Mouse (Mus musculus) lung, embryonic 15.5 days (tissue): Measurements from ENCODE around the gene Gm11938. TPM values are rescaled to one million over a fixed set of nuclear protein-coding genes. Genes with fewer than 3 reads are reported as not detected.
"Not testable (repeated sequence)": the region's sequence is repeated elsewhere in the genome, so short reads cannot be mapped to it uniquely, and the experiment has no call there.

ENCODE experiments used
- ATAC-seq: fragments of 200-750 bp; cut with Nextera tagmentation; 2 replicates; pipeline ENCODE4 v1.8.0; 2017; ENCODE audit warnings: moderate number of reproducible peaks, borderline replicate concordance; ENCODE audit not compliant: low FRiP score, low TSS enrichment; ENCODE audit errors: extremely low read depth
- H3K27ac ChIP-seq: fragments of 300-500 bp; sonication (generic); 2 replicates; pipeline ENCODE4 v1.5.1; 2015; ENCODE audit warnings: moderate library complexity, mild to moderate bottlenecking, inconsistent platforms
- H3K27me3 ChIP-seq: fragments of 300-500 bp; sonication (generic); 2 replicates; pipeline ENCODE4 v1.6.1; 2015; ENCODE audit warnings: inconsistent platforms
- H3K36me3 ChIP-seq: fragments of 300-500 bp; sonication (generic); 2 replicates; pipeline ENCODE4 v1.6.1; 2015; ENCODE audit warnings: inconsistent platforms
- H3K4me1 ChIP-seq: fragments of 300-500 bp; sonication (generic); 2 replicates; pipeline ENCODE4 v1.6.1; 2015; ENCODE audit warnings: inconsistent platforms
- H3K4me2 ChIP-seq: fragments of 300-500 bp; sonication (generic); 2 replicates; pipeline ENCODE4 v1.6.1; 2015; ENCODE audit warnings: inconsistent platforms, mild to moderate bottlenecking, moderate library complexity
- H3K4me3 ChIP-seq: fragments of 300-500 bp; sonication (generic); 2 replicates; pipeline ENCODE4 v1.5.1; 2015; ENCODE audit warnings: mild to moderate bottlenecking, inconsistent platforms
- H3K9ac ChIP-seq: fragments of 300-500 bp; sonication (generic); 2 replicates; pipeline ENCODE4 v1.6.1; 2015; ENCODE audit warnings: inconsistent platforms
- H3K9me3 ChIP-seq: fragments of 300-500 bp; sonication (generic); 2 replicates; pipeline ENCODE4 v1.6.1; 2016; ENCODE audit warnings: inconsistent platforms
- WGBS: fragments of 180-500 bp; shearing (Covaris S2); methylation state at CpG from one replicate; pipeline ENCODE4 v1.1.7; 2015; 5-methylcytosine and 5-hydroxymethylcytosine counted together
- polyA plus RNA-seq: library from polyadenylated mRNA; unstranded; fragments of >200 nt; fragmentation: Nextera tagmentation; extraction: Ambion mirVana; gene quantifications from 2 replicates; pipeline ENCODE4 v1.2.1, GENCODE M21; 2015

The Gm11938 gene
- polyA plus RNA-seq, result not detected in 2 replicates

GRCm38 (mm10) chr11:99603208-99603607, at the start of gene Gm11938:
Gm11938 (minus strand) TSS chr11:99603308.
- H3K4me2 ChIP-seq, H3K9ac ChIP-seq, H3K27me3 ChIP-seq, H3K4me1 ChIP-seq, H3K9me3 ChIP-seq, H3K27ac ChIP-seq, ATAC-seq, H3K36me3 ChIP-seq, H3K4me3 ChIP-seq: not testable (repeated sequence)
- WGBS, result 63% methylated on average over 1 of the region's 1 CpGs

GRCm38 (mm10) chr11:99650136-99650535, 47.0 kb upstream of the Gm11938 start, which contains the start of gene Gm11555:
Gm11555 (minus strand) TSS chr11:99650236.
- 79% methylated on average over 2 of the region's 2 CpGs for WGBS

GRCm38 (mm10) chr11:99646444-99646843, 43.3 kb upstream of the Gm11938 start:
- Histone ChIP-seq H3K27me3 (no peaks in the 10 kb centered on the region), H3K36me3 (no peaks in the 10 kb centered on the region), H3K9me3 (no peaks in the 10 kb centered on the region), H3K27ac (no peak overlapping the region), H3K9ac (no peak overlapping the region), H3K4me1 (no peaks in the 10 kb centered on the region), H3K4me2 (no peak overlapping the region), H3K4me3 (no peak overlapping the region)
- no peak for ATAC-seq
- WGBS, result 81% methylated on average over 15 of the region's 15 CpGs

More at GRCm38 (mm10) chr11:99650136-99650535, 47.0 kb upstream of the Gm11938 start, which contains the start of gene Gm11555:
- ATAC-seq, result no peak
- Histone ChIP-seq H3K4me3 (no peak within 1 kb of the TSS), H3K9me3 (no peaks in the 10 kb centered on the region), H3K36me3 (no peaks in the 10 kb centered on the region), H3K4me2 (no peak within 1 kb of the TSS), H3K4me1 (no peaks in the 10 kb centered on the region), H3K27ac (no peak within 1 kb of the TSS), H3K9ac (no peak within 1 kb of the TSS), H3K27me3 (no peaks in the 10 kb centered on the region)

- Histone ChIP-seq H3K36me3 (no peaks in the 10 kb centered on the region), H3K4me1 (no peaks in the 10 kb centered on the region), H3K9ac (no peak overlapping the region), H3K9me3 (no peaks in the 10 kb centered on the region), H3K27me3 (no peaks in the 10 kb centered on the region), H3K4me2 (no peak overlapping the region), H3K4me3 (no peak overlapping the region), H3K27ac (no peak overlapping the region)
- WGBS, result 72% methylated on average over 3 of the region's 3 CpGs
- no peak for ATAC-seq
Measured at GRCm38 (mm10) chr11:99644351-99644750, 41.2 kb upstream of the Gm11938 start.

- H3K36me3 ChIP-seq, H3K27ac ChIP-seq, H3K4me1 ChIP-seq, H3K4me3 ChIP-seq, ATAC-seq, H3K9me3 ChIP-seq, H3K4me2 ChIP-seq, H3K27me3 ChIP-seq, H3K9ac ChIP-seq: not testable (repeated sequence)
- WGBS, result 72% methylated on average over 9 of the region's 9 CpGs
Measured at GRCm38 (mm10) chr11:99643635-99644139, 40.6 kb upstream of the Gm11938 start, which contains the start of gene Krtap4-7. Krtap4-7 (minus strand) TSS chr11:99644089.

GRCm38 (mm10) chr11:99640926-99641325, 37.8 kb upstream of the Gm11938 start:
- H3K4me1 ChIP-seq, result no peaks in the 10 kb centered on the region
- H3K9ac ChIP-seq, result no peak overlapping the region
- H3K4me3 ChIP-seq, result no peak overlapping the region
- 7% methylated on average over 1 of the region's 1 CpGs for WGBS
- no peaks in the 10 kb centered on the region for H3K9me3 ChIP-seq
- no peaks in the 10 kb centered on the region for H3K36me3 ChIP-seq
- no peak overlapping the region for H3K27ac ChIP-seq
- H3K27me3 ChIP-seq, result no peaks in the 10 kb centered on the region
- no peak for ATAC-seq
- no peak overlapping the region for H3K4me2 ChIP-seq

GRCm38 (mm10) chr11:99637086-99637485, 34.0 kb upstream of the Gm11938 start:
- 63% methylated on average over 1 of the region's 1 CpGs for WGBS
- H3K4me1 ChIP-seq, result no peaks in the 10 kb centered on the region
- ATAC-seq, result no peak
- no peak overlapping the region for H3K9ac ChIP-seq
- no peaks in the 10 kb centered on the region for H3K9me3 ChIP-seq
- no peak overlapping the region for H3K4me3 ChIP-seq
- H3K4me2 ChIP-seq, result no peak overlapping the region
- H3K27me3 ChIP-seq, result no peaks in the 10 kb centered on the region
- H3K27ac ChIP-seq, result no peak overlapping the region
- H3K36me3 ChIP-seq, result no peaks in the 10 kb centered on the region

- H3K27me3 ChIP-seq, result no peaks in the 10 kb centered on the region
- 33% methylated on average over 8 of the region's 8 CpGs for WGBS
- H3K4me3 ChIP-seq, result no peak within 1 kb of the TSS
- H3K9ac ChIP-seq, result no peak within 1 kb of the TSS
- no peaks in the 10 kb centered on the region for H3K4me1 ChIP-seq
- no peak for ATAC-seq
- H3K4me2 ChIP-seq, result no peak within 1 kb of the TSS
- H3K27ac ChIP-seq, result no peak within 1 kb of the TSS
- H3K9me3 ChIP-seq, result no peaks in the 10 kb centered on the region
- H3K36me3 ChIP-seq, result no peaks in the 10 kb centered on the region
Measured at GRCm38 (mm10) chr11:99634653-99635134, 31.6 kb upstream of the Gm11938 start, which contains the start of gene Krtap4-2. Krtap4-2 (minus strand) TSS chr11:99635084.

GRCm38 (mm10) chr11:99633293-99633692, 30.2 kb upstream of the Gm11938 start:
- Histone ChIP-seq H3K27ac (no peak overlapping the region), H3K9ac (no peak overlapping the region), H3K4me1 (no peaks in the 10 kb centered on the region), H3K4me2 (no peak overlapping the region), H3K9me3 (no peaks in the 10 kb centered on the region), H3K4me3 (no peak overlapping the region), H3K36me3 (no peaks in the 10 kb centered on the region), H3K27me3 (no peaks in the 10 kb centered on the region)
- WGBS, result 57% methylated on average over 2 of the region's 2 CpGs
- no peak for ATAC-seq

GRCm38 (mm10) chr11:99630890-99631289, 27.8 kb upstream of the Gm11938 start:
- WGBS, result 37% methylated on average over 3 of the region's 3 CpGs
- no peaks in the 10 kb centered on the region for H3K4me1 ChIP-seq
- no peak for ATAC-seq
- H3K9ac ChIP-seq, result no peak overlapping the region
- H3K9me3 ChIP-seq, result no peaks in the 10 kb centered on the region
- no peaks in the 10 kb centered on the region for H3K36me3 ChIP-seq
- H3K27me3 ChIP-seq, result no peaks in the 10 kb centered on the region
- H3K4me2 ChIP-seq, result no peak overlapping the region
- H3K27ac ChIP-seq, result no peak overlapping the region
- H3K4me3 ChIP-seq, result no peak overlapping the region

GRCm38 (mm10) chr11:99628138-99628537, 25.0 kb upstream of the Gm11938 start, which contains the start of gene Krtap4-1:
Krtap4-1 (minus strand) TSS chr11:99628238.
- Histone ChIP-seq H3K27me3 (no peaks in the 10 kb centered on the region), H3K9me3 (no peaks in the 10 kb centered on the region), H3K4me1 (no peaks in the 10 kb centered on the region), H3K4me3 (no peak within 1 kb of the TSS), H3K36me3 (no peaks in the 10 kb centered on the region), H3K4me2 (no peak within 1 kb of the TSS), H3K9ac (no peak within 1 kb of the TSS), H3K27ac (no peak within 1 kb of the TSS)
- 78% methylated on average over 4 of the region's 4 CpGs for WGBS
- ATAC-seq, result no peak

GRCm38 (mm10) chr11:99620335-99620734, 17.2 kb upstream of the Gm11938 start, which contains the start of gene Gm11562:
Gm11562 (minus strand) TSS chr11:99620435.
- Histone ChIP-seq H3K4me2 (no peak within 1 kb of the TSS), H3K9ac (no peak within 1 kb of the TSS), H3K27me3 (no peaks in the 10 kb centered on the region), H3K36me3 (no peaks in the 10 kb centered on the region), H3K27ac (no peak within 1 kb of the TSS), H3K4me3 (no peak within 1 kb of the TSS), H3K4me1 (no peaks in the 10 kb centered on the region), H3K9me3 (no peaks in the 10 kb centered on the region)
- WGBS, result 57% methylated on average over 2 of the region's 2 CpGs
- ATAC-seq, result no peak
